In the genomic region with DNA sequence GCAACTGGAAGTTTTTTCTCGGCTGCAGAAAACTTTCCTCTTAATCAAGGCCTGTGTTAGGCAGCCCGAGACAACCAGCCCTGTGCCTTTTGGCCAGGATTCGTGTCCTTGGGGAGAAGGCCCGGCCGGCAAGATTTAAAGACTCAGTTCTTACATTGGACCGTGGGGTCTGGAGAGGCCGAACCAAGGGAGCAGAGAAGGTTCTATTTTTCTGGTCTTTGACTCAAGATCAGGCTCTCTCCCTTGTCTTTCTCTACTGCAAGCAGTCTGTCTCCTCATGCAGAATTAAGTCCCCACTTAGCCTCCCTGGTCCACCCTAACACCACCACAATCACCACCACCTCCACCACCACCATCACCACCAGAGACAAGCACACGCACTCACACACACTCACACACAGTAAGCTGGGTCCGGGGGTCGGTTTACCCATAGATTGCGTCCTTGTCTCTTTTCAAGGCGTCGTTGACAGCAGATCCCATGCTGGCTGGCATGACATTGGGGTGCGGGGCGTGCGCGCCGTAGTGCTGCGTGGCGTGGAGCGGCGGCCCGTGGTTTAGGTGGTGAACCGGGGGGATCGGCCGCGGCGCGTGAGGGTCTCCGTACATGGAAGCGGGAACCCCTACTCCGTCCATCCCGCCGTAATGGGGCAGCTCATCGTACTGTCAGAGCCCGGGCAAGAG, we compare ENCODE assay signal across 8 mouse cellular contexts. TPM values are rescaled to one million over a fixed set of nuclear protein-coding genes. Genes with fewer than 3 reads are reported as not detected.
DNase-seq lines count a peak whose midpoint lies in the region; ATAC-seq and TF ChIP-seq lines count a peak whose summit lies in the region.

No protein-coding gene starts in this region.

- H3K4me3 ChIP-seq in forebrain, embryonic 13.5 days = peak overlapping the region; percentile 91
- peak overlapping the region; percentile 48 for H3K4me3 ChIP-seq in intestine, postnatal 0 days (ENCODE audit: low read depth, low read length)
- peak overlapping the region; percentile 71 for H3K4me3 ChIP-seq in midbrain, embryonic 13.5 days (replicated peaks)

- peak overlapping the region; percentile 86 for H3K4me2 ChIP-seq in forebrain, embryonic 13.5 days
- peak overlapping the region; percentile 75 for H3K4me2 ChIP-seq in intestine, postnatal 0 days (replicated peaks; ENCODE audit: low read depth)
- peak overlapping the region; percentile 71 for H3K4me2 ChIP-seq in midbrain, embryonic 13.5 days (replicated peaks)

- H3K27me3 ChIP-seq in forebrain, embryonic 13.5 days = 0 out of 2 replicates have a peak, but pooled peaks cover 3% of the 10 kb centered on the region
- peaks cover 26% of the 10 kb centered on the region for H3K27me3 ChIP-seq in intestine, postnatal 0 days (replicated peaks; ENCODE audit: control insufficient read depth, insufficient read depth, low read length)
- peaks cover 19% of the 10 kb centered on the region for H3K27me3 ChIP-seq in midbrain, embryonic 13.5 days

- H3K4me1 ChIP-seq in forebrain, embryonic 13.5 days = peaks cover 34% of the 10 kb centered on the region
- H3K4me1 ChIP-seq in intestine, postnatal 0 days (replicated peaks; ENCODE audit: control insufficient read depth, insufficient read depth, low read length) = no peaks in the 10 kb centered on the region
- H3K4me1 ChIP-seq in midbrain, embryonic 13.5 days (replicated peaks) = peaks cover 47% of the 10 kb centered on the region

- peak; percentile 13 for DNase-seq in thymus, postnatal 4 days
- DNase-seq in thymus, postnatal 25 days = no peak
- no peak for DNase-seq in cerebellum, adult 9-10 months
- DNase-seq in thymus, postnatal 36 days = no peak
- no peak for DNase-seq in urinary bladder, adult 2 months (ENCODE audit: low spot score)

- whole genome bisulfite sequencing in forebrain, embryonic 13.5 days = under 1% methylated on average over 36 of the region's 36 CpGs
- WGBS in intestine, postnatal 0 days = 1% methylated on average over 36 of the region's 36 CpGs
- WGBS in midbrain, embryonic 13.5 days = under 1% methylated on average over 36 of the region's 36 CpGs

- H3K36me3 ChIP-seq in forebrain, embryonic 13.5 days (ENCODE audit: poor library complexity, severe bottlenecking) = peaks cover 29% of the 10 kb centered on the region
- H3K36me3 ChIP-seq in intestine, postnatal 0 days (ENCODE audit: control insufficient read depth, insufficient read depth) = no peaks in the 10 kb centered on the region
- no peaks in the 10 kb centered on the region for H3K36me3 ChIP-seq in midbrain, embryonic 13.5 days

- H3K27ac ChIP-seq in forebrain, embryonic 13.5 days = peak overlapping the region; percentile 98
- H3K27ac ChIP-seq in intestine, postnatal 0 days (ENCODE audit: low read depth, low read length) = peak overlapping the region; percentile 51
- peak overlapping the region; percentile 95 for H3K27ac ChIP-seq in midbrain, embryonic 13.5 days

- H3K9ac ChIP-seq in forebrain, embryonic 13.5 days = peak overlapping the region; percentile 100
- H3K9ac ChIP-seq in intestine, postnatal 0 days (ENCODE audit: low read depth, low read length) = peak overlapping the region; percentile 68
- peak overlapping the region; percentile 95 for H3K9ac ChIP-seq in midbrain, embryonic 13.5 days (replicated peaks)

- H3K9me3 ChIP-seq in forebrain, embryonic 13.5 days (replicated peaks) = no peaks in the 10 kb centered on the region
- H3K9me3 ChIP-seq in intestine, postnatal 0 days (ENCODE audit: control insufficient read depth) = no peaks in the 10 kb centered on the region
- H3K9me3 ChIP-seq in midbrain, embryonic 13.5 days = no peaks in the 10 kb centered on the region

- ATAC-seq in forebrain, embryonic 13.5 days = no peak
- no peak for ATAC-seq in intestine, postnatal 0 days
- ATAC-seq in midbrain, embryonic 13.5 days = no peak

- no peak for TF ChIP-seq CTCF in intestine, postnatal 0 days (IDR thresholded peaks at IDR 0.05; ENCODE audit: low read depth)

RNA-seq across cellular contexts. Expression of a gene that starts 2.7 kb away (rescaled TPM):
- polyA plus RNA-seq in forebrain, embryonic 13.5 days (2015; fragmentation: Nextera tagmentation; extraction: Ambion mirVana) = 128 and 130 TPM in 2 replicates
- 13.1 and 14.0 TPM in 2 replicates for polyA plus RNA-seq in intestine, postnatal 0 days (2015; fragmentation: Nextera tagmentation; extraction: Ambion mirVana)
- 69.4 and 79.0 TPM in 2 replicates for polyA plus RNA-seq in midbrain, embryonic 13.5 days (2015; fragmentation: Nextera tagmentation; extraction: Ambion mirVana)
- polyA plus RNA-seq in urinary bladder, adult 2 months (2012; rRNA removed) = 40.7 and 60.6 TPM in 2 replicates
